Mouse (Mus musculus) kidney, postnatal 0 days (tissue): ENCODE measurements around the gene Sppl2c. TPM values are rescaled to one million over a fixed set of nuclear protein-coding genes. Genes with fewer than 3 reads are reported as not detected.

Experiments used
- ATAC-seq: fragments of 200-750 bp; cut with Nextera tagmentation; replicated peaks from 2 replicates; pipeline ENCODE4 v1.8.0; 2017; ENCODE audit warnings: low read depth, moderate number of reproducible peaks, moderate TSS enrichment, moderate library complexity; ENCODE audit not compliant: low FRiP score
- DNase-seq: peaks from one replicate; pipeline ENCODE4 v3.0.0-alpha.2; 2016; ENCODE audit warnings: low spot score
- H3K27ac ChIP-seq: fragments of 300-500 bp; sonication (generic); 2 replicates; pipeline ENCODE4 v1.5.1; 2014; ENCODE audit warnings: mild to moderate bottlenecking
- H3K27me3 ChIP-seq: fragments of 300-500 bp; sonication (generic); 2 replicates; pipeline ENCODE4 v1.6.1; 2014; ENCODE audit warnings: low read length, mixed read lengths; ENCODE audit not compliant: insufficient read depth
- H3K36me3 ChIP-seq: fragments of 300-500 bp; sonication (generic); 2 replicates; pipeline ENCODE4 v1.6.1; 2014; ENCODE audit warnings: low read length, mixed read lengths; ENCODE audit not compliant: insufficient read depth
- H3K4me1 ChIP-seq: fragments of 300-500 bp; sonication (generic); replicated peaks from 2 replicates; pipeline ENCODE4 v1.6.1; 2014; ENCODE audit warnings: antibody characterized with exemption, low read length, mixed read lengths; ENCODE audit not compliant: insufficient read depth
- H3K4me2 ChIP-seq: fragments of 300-500 bp; sonication (generic); 2 replicates; pipeline ENCODE4 v1.6.1; 2014; ENCODE audit warnings: mild to moderate bottlenecking, low read length, moderate library complexity, mixed read lengths
- H3K4me3 ChIP-seq: fragments of 300-500 bp; sonication (generic); replicated peaks from 2 replicates; pipeline ENCODE4 v1.5.1; 2014; ENCODE audit warnings: low read depth, low read length
- H3K9ac ChIP-seq: fragments of 300-500 bp; sonication (generic); 2 replicates; pipeline ENCODE4 v1.6.1; 2014; ENCODE audit warnings: low read depth, low read length
- H3K9me3 ChIP-seq: fragments of 300-500 bp; sonication (generic); replicated peaks from 2 replicates; pipeline ENCODE4 v1.6.1; 2016; ENCODE audit warnings: low read length, inconsistent platforms, mixed read lengths
- CTCF ChIP-seq: IDR thresholded peaks from 2 replicates; pipeline ENCODE4 v1.5.1; 2016; ENCODE audit warnings: antibody characterized with exemption, low read depth, mild to moderate bottlenecking, moderate library complexity
- WGBS: fragments of 180-500 bp; shearing (Covaris S2); extraction: QIAGEN DNeasy Blood & Tissue Kit; methylation state at CpG from one replicate; pipeline ENCODE4 v1.1.7; 2014; 5-methylcytosine and 5-hydroxymethylcytosine counted together
- polyA plus RNA-seq: library from polyadenylated mRNA; unstranded; fragments of >200 nt; fragmentation: Nextera tagmentation; extraction: Ambion mirVana; gene quantifications from 2 replicates; pipeline ENCODE4 v1.2.1, GENCODE M21; 2015

Sppl2c gene
- not detected in 2 replicates for polyA plus RNA-seq

GRCm38 (mm10) chr11:104186135-104186836, at the start of gene Sppl2c:
Gene Sppl2c, plus strand, starts transcription at chr11:104186327.
- no peak within 1 kb of the TSS for H3K4me3 ChIP-seq
- no peaks in the 10 kb centered on the region for H3K36me3 ChIP-seq
- no peak within 1 kb of the TSS for H3K27ac ChIP-seq
- WGBS, result 68% methylated on average over 13 of the region's 13 CpGs
- H3K4me2 ChIP-seq, result no peak within 1 kb of the TSS
- no peaks in the 10 kb centered on the region for H3K27me3 ChIP-seq
- H3K9me3 ChIP-seq, result no peaks in the 10 kb centered on the region
- no peak for DNase-seq
- no peak within 1 kb of the TSS for H3K9ac ChIP-seq
- H3K4me1 ChIP-seq, result no peaks in the 10 kb centered on the region
- no peak for TF ChIP-seq CTCF
- ATAC-seq, result no peak

- Histone ChIP-seq H3K27me3 (peaks cover 14% of the 10 kb centered on the region), H3K9me3 (no peaks in the 10 kb centered on the region), H3K4me1 (no peaks in the 10 kb centered on the region), H3K4me3 (no peak overlapping the region), H3K4me2 (no peak overlapping the region), H3K27ac (no peak overlapping the region), H3K9ac (no peak overlapping the region), H3K36me3 (no peaks in the 10 kb centered on the region)
- WGBS, result 58% methylated on average over 3 of the region's 3 CpGs
- no peak for ATAC-seq
- no peak for TF ChIP-seq CTCF
- DNase-seq, result no peak
Measured at GRCm38 (mm10) chr11:104138976-104139375, 47.2 kb upstream of the Sppl2c start.

GRCm38 (mm10) chr11:104144930-104145329, 41.2 kb upstream of the Sppl2c start:
- H3K27ac ChIP-seq, result no peak overlapping the region
- 96% methylated on average over 1 of the region's 1 CpGs for WGBS
- no peaks in the 10 kb centered on the region for H3K27me3 ChIP-seq
- no peak overlapping the region for H3K9ac ChIP-seq
- H3K4me1 ChIP-seq, result no peaks in the 10 kb centered on the region
- H3K36me3 ChIP-seq, result no peaks in the 10 kb centered on the region
- no peak for TF ChIP-seq CTCF
- DNase-seq (no peak), ATAC-seq (no peak)
- H3K4me2 ChIP-seq, result no peak overlapping the region
- H3K9me3 ChIP-seq, result no peaks in the 10 kb centered on the region
- H3K4me3 ChIP-seq, result no peak overlapping the region

GRCm38 (mm10) chr11:104148787-104149186, 37.3 kb upstream of the Sppl2c start:
- Histone ChIP-seq H3K27ac (no peak overlapping the region), H3K4me2 (no peak overlapping the region), H3K9ac (no peak overlapping the region), H3K27me3 (no peaks in the 10 kb centered on the region), H3K4me1 (no peaks in the 10 kb centered on the region), H3K9me3 (no peaks in the 10 kb centered on the region), H3K36me3 (no peaks in the 10 kb centered on the region), H3K4me3 (no peak overlapping the region)
- WGBS, result 79% methylated on average over 7 of the region's 7 CpGs
- DNase-seq (no peak), ATAC-seq (no peak)
- no peak for TF ChIP-seq CTCF

GRCm38 (mm10) chr11:104150911-104151310, 35.2 kb upstream of the Sppl2c start:
- H3K4me3 ChIP-seq, result no peak overlapping the region
- no peaks in the 10 kb centered on the region for H3K4me1 ChIP-seq
- H3K4me2 ChIP-seq, result no peak overlapping the region
- no peaks in the 10 kb centered on the region for H3K9me3 ChIP-seq
- no peaks in the 10 kb centered on the region for H3K27me3 ChIP-seq
- no peak for DNase-seq
- no peak for ATAC-seq
- no peak for TF ChIP-seq CTCF
- 54% methylated on average over 5 of the region's 5 CpGs for WGBS
- H3K9ac ChIP-seq, result no peak overlapping the region
- H3K36me3 ChIP-seq, result no peaks in the 10 kb centered on the region
- no peak overlapping the region for H3K27ac ChIP-seq

- TF ChIP-seq CTCF, result no peak
- H3K4me3 ChIP-seq, result no peak overlapping the region
- peaks cover 9% of the 10 kb centered on the region; the same call in 1 of the 2 replicates for H3K27me3 ChIP-seq
- H3K4me1 ChIP-seq, result no peaks in the 10 kb centered on the region
- WGBS, result 49% methylated on average over 4 of the region's 4 CpGs
- no peaks in the 10 kb centered on the region for H3K9me3 ChIP-seq
- H3K27ac ChIP-seq, result no peak overlapping the region
- no peak overlapping the region for H3K4me2 ChIP-seq
- no peak for DNase-seq
- no peak for ATAC-seq
- H3K36me3 ChIP-seq, result no peaks in the 10 kb centered on the region
- H3K9ac ChIP-seq, result no peak overlapping the region
Measured at GRCm38 (mm10) chr11:104154332-104154731, 31.8 kb upstream of the Sppl2c start.
